Mouse (Mus musculus) megakaryocyte, embryonic 14.5 days (primary cell): Measurements from ENCODE around the gene Zbtb9.

Experiments used
- FLI1 ChIP-seq: IDR thresholded peaks from 2 replicates; pipeline ENCODE4 v1.6.1; 2012; ENCODE audit warnings: low read length, inconsistent platforms, mixed read lengths
- GATA1 ChIP-seq: IDR thresholded peaks from 3 replicates; pipeline ENCODE4 v1.6.1; 2012; ENCODE audit warnings: mixed read lengths, low read length, inconsistent platforms, borderline replicate concordance

DNA sequence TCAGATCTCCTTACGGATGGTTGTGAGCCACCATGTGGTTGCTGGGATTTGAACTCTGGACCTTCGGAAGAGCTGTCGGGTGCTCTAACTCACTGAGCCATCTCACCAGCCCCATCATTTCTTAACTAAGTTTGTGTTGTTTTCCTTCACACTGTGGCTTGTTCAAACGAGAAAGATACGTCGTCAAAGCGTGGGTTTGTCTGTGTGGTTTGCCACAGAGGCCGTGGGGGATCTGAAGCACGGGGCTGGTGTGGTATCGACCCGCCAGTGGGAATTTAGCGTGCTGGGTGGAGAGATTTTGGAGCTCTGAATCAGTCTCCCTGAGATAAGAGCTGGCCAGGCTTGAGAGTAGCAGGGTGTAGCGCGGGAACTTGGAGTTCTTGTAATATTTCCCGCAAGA lies 25.3 kb downstream of the Zbtb9 start:
- TF ChIP-seq GATA1 (no peak), FLI1 (no peak)
